Mouse (Mus musculus): Measurements from ENCODE around the gene Rnf222.

- TF ChIP-seq POLR2A (IDR thresholded peaks at IDR 0.05; ENCODE audit: low read depth, low read length): no peak
- no peak for TF ChIP-seq JUN (IDR thresholded peaks at IDR 0.05; ENCODE audit: insufficient read depth, low read depth, low read length)
- no peak for TF ChIP-seq CTCF (conservative IDR thresholded peaks at IDR 0.05 in 1 of 2, IDR thresholded peaks at IDR 0.05 in 1 of 2; ENCODE audit: low read depth in 2 of 2, low read length in 2 of 2)
- no peak for TF ChIP-seq RCOR1 (conservative IDR thresholded peaks at IDR 0.05; ENCODE audit: low read depth, low read length)
- TF ChIP-seq CHD1 (IDR thresholded peaks at IDR 0.05; ENCODE audit: low read depth, low read length): no peak
- TF ChIP-seq MAZ (IDR thresholded peaks at IDR 0.05; ENCODE audit: low read depth, low read length): no peak
- no peak for TF ChIP-seq SIN3A (IDR thresholded peaks at IDR 0.05; ENCODE audit: low read length)
- no peak for TF ChIP-seq NELFE (IDR thresholded peaks at IDR 0.05; ENCODE audit: low read depth, low read length)
- no peak for TF ChIP-seq POLR2AphosphoS2 (IDR thresholded peaks at IDR 0.05; ENCODE audit: low read depth, low read length)
- no peak for TF ChIP-seq JUND (conservative IDR thresholded peaks at IDR 0.05; ENCODE audit: low read depth, low read length)
- TF ChIP-seq ZNF384 (IDR thresholded peaks at IDR 0.05; ENCODE audit: low read depth, low read length): no peak
- TF ChIP-seq RAD21 (IDR thresholded peaks at IDR 0.05; ENCODE audit: low read depth, low read length): no peak
- TF ChIP-seq MAFK (IDR thresholded peaks at IDR 0.05; ENCODE audit: insufficient replicate concordance, low read length): no peak
- TF ChIP-seq EP300 (IDR thresholded peaks at IDR 0.05; ENCODE audit: low read length): no peak
Measured at GRCm38 (mm10) chr11:68839606-68840005, 48.7 kb upstream of the Rnf222 start.
